Mouse (Mus musculus) liver, postnatal 0 days (tissue): ENCODE measurements around the gene Cxcr4. TPM values are rescaled to one million over a fixed set of nuclear protein-coding genes. Genes with fewer than 3 reads are reported as not detected.
A peak's percentile ranks its signal among the peaks of the same experiment; 100 is the strongest.

Experiments used
- ATAC-seq: fragments of 200-750 bp; cut with Nextera tagmentation; 2 replicates; pipeline ENCODE4 v1.8.0; 2017; ENCODE audit warnings: mild to moderate bottlenecking, moderate library complexity
- DNase-seq: peaks from one replicate; pipeline ENCODE4 v3.0.0-alpha.2; 2016
- H3K27ac ChIP-seq: fragments of 300-500 bp; sonication (generic); 2 replicates; pipeline ENCODE4 v1.5.1; 2014; ENCODE audit warnings: antibody characterized with exemption, moderate library complexity, mild to moderate bottlenecking, low read depth
- H3K27me3 ChIP-seq: fragments of 300-500 bp; sonication (generic); 2 replicates; pipeline ENCODE4 v1.6.1; 2014; ENCODE audit warnings: low read length, control low read depth, mixed read lengths; ENCODE audit not compliant: insufficient read depth
- H3K36me3 ChIP-seq: fragments of 300-500 bp; sonication (generic); replicated peaks from 2 replicates; pipeline ENCODE4 v1.6.1; 2014; ENCODE audit warnings: mild to moderate bottlenecking, control low read depth, low read length, moderate library complexity, mixed read lengths; ENCODE audit not compliant: insufficient read depth
- H3K4me1 ChIP-seq: fragments of 300-500 bp; sonication (generic); 2 replicates; pipeline ENCODE4 v1.6.1; 2014; ENCODE audit warnings: antibody characterized with exemption, mild to moderate bottlenecking, control low read depth; ENCODE audit not compliant: insufficient read depth
- H3K4me2 ChIP-seq: fragments of 300-500 bp; sonication (generic); 2 replicates; pipeline ENCODE4 v1.6.1; 2014; ENCODE audit warnings: low read depth, mild to moderate bottlenecking, low read length, moderate library complexity, mixed read lengths
- H3K4me3 ChIP-seq: fragments of 300-500 bp; sonication (generic); 2 replicates; pipeline ENCODE4 v1.5.1; 2014; ENCODE audit warnings: low read depth, low read length
- H3K9ac ChIP-seq: fragments of 300-500 bp; sonication (generic); replicated peaks from 2 replicates; pipeline ENCODE4 v1.6.1; 2014; ENCODE audit warnings: mild to moderate bottlenecking, moderate library complexity
- H3K9me3 ChIP-seq: fragments of 300-500 bp; sonication (generic); 2 replicates; pipeline ENCODE4 v1.6.1; 2016; ENCODE audit warnings: mild to moderate bottlenecking, control low read depth, low read length, mixed read lengths
- CTCF ChIP-seq: sonication (generic); IDR thresholded peaks from 2 replicates; pipeline ENCODE4 v1.5.1; 2016; ENCODE audit warnings: antibody characterized with exemption, low read depth
- EP300 ChIP-seq: IDR thresholded peaks from 2 replicates; pipeline ENCODE4 v1.6.1; 2016; ENCODE audit warnings: antibody characterized with exemption, low read depth, mild to moderate bottlenecking
- WGBS: fragments of 180-500 bp; shearing (Covaris S2); extraction: QIAGEN DNeasy Blood & Tissue Kit; methylation state at CpG from one replicate; pipeline ENCODE4 v1.1.7; 2014; ENCODE audit not compliant: insufficient replicate concordance; 5-methylcytosine and 5-hydroxymethylcytosine counted together
- polyA plus RNA-seq: library from polyadenylated mRNA; unstranded; fragments of >200 nt; fragmentation: Nextera tagmentation; extraction: Ambion mirVana; gene quantifications from 2 replicates; pipeline ENCODE4 v1.2.1, GENCODE M21; 2015

Cxcr4 gene
- polyA plus RNA-seq, 1 experiment from 2014 or later, result 5.5 TPM

- no peaks in the 10 kb centered on the region for H3K9me3 ChIP-seq
These were observed 51.9 kb downstream of the Cxcr4 start for GRCm38 (mm10) chr1:128540213-128540612.

GRCm38 (mm10) chr1:128539555-128539954, 52.5 kb downstream of the Cxcr4 start:
- Histone ChIP-seq H3K36me3 (no peaks in the 10 kb centered on the region), H3K9ac (no peak overlapping the region), H3K27me3 (no peaks in the 10 kb centered on the region), H3K4me1 (no peaks in the 10 kb centered on the region), H3K4me2 (no peak overlapping the region), H3K9me3 (no peaks in the 10 kb centered on the region), H3K4me3 (no peak overlapping the region), H3K27ac (no peak overlapping the region)
- TF ChIP-seq CTCF (no peak), EP300 (no peak)
- no peak for ATAC-seq
- WGBS, result 76% methylated on average over 10 of the region's 10 CpGs
- DNase-seq, result no peak

More at GRCm38 (mm10) chr1:128540213-128540612, 51.9 kb downstream of the Cxcr4 start:
- WGBS, result 42% methylated on average over 2 of the region's 2 CpGs
- H3K27ac ChIP-seq, result no peak overlapping the region
- no peaks in the 10 kb centered on the region for H3K4me1 ChIP-seq
- no peak overlapping the region for H3K9ac ChIP-seq
- no peak overlapping the region for H3K4me2 ChIP-seq
- H3K4me3 ChIP-seq, result no peak overlapping the region
- no peak for ATAC-seq
- TF ChIP-seq EP300, result no peak
- no peak for TF ChIP-seq CTCF
- H3K27me3 ChIP-seq, result no peaks in the 10 kb centered on the region
- no peaks in the 10 kb centered on the region for H3K36me3 ChIP-seq
- DNase-seq, result peak; percentile 28

Other genes starting within 250 kb of the Cxcr4 start
- gene Mcm6, start 232.6 kb downstream of the Cxcr4 start, polyA plus RNA-seq, result 72.3 and 89.1 TPM in 2 replicates
- gene Dars, start 174.9 kb downstream of the Cxcr4 start, polyA plus RNA-seq, result 73.4 and 75.2 TPM in 2 replicates